Mouse (Mus musculus) ES-E14 (cell line): ENCODE measurements around the gene Gm17542.

Source experiments
- CHD2 ChIP-seq: IDR thresholded peaks from 2 replicates; pipeline ENCODE4 v1.6.1; 2014; ENCODE audit warnings: mild to moderate bottlenecking, low read depth, low read length, inconsistent platforms
- HCFC1 ChIP-seq: IDR thresholded peaks from 2 replicates; pipeline ENCODE4 v1.6.1; 2012; ENCODE audit warnings: low read length, inconsistent platforms, borderline replicate concordance; ENCODE audit not compliant: insufficient read depth
- MAFK ChIP-seq: IDR thresholded peaks from 2 replicates; pipeline ENCODE4 v1.6.1; 2014; ENCODE audit warnings: mild to moderate bottlenecking, low read depth, low read length, inconsistent platforms; ENCODE audit not compliant: insufficient read depth
- ZC3H11A ChIP-seq: IDR thresholded peaks from 2 replicates; pipeline ENCODE4 v1.6.1; 2012; ENCODE audit warnings: low read depth, mild to moderate bottlenecking, inconsistent platforms, low read length, borderline replicate concordance

- TF ChIP-seq ZC3H11A = no peak
- no peak for TF ChIP-seq MAFK
- TF ChIP-seq HCFC1 = no peak
- no peak for TF ChIP-seq CHD2
Measured at GRCm38 (mm10) chr10:58714789-58715148, 3.2 kb downstream of the Gm17542 start.
